Mouse (Mus musculus): ENCODE measurements around the gene Banf2.

GRCm38 (mm10) chr2:143991964-143992672 lies 40.7 kb upstream of the Banf2 start:
- TF ChIP-seq CTCF (conservative IDR thresholded peaks at IDR 0.05; ENCODE audit: insufficient read depth, insufficient read length, low read depth, low read length) (no peak), POLR2A (IDR thresholded peaks at IDR 0.05; ENCODE audit: low read depth, low read length) (no peak)
